Mouse (Mus musculus): ENCODE measurements around the gene Acap2.

GRCm38 (mm10) chr16:31231591-31231990 is 30.5 kb upstream of the Acap2 start:
- no peak for TF ChIP-seq CTCF (IDR thresholded peaks at IDR 0.05; ENCODE audit: extremely low read depth, insufficient read depth, insufficient read length, insufficient replicate concordance)
- no peak for TF ChIP-seq POLR2A (IDR thresholded peaks at IDR 0.05; ENCODE audit: low read depth, low read length)
